Mouse (Mus musculus) olfactory bulb, adult 2 months (tissue): ENCODE measurements around the gene Gm49325.

Source experiments
- CTCF ChIP-seq: fragments of 200-500 bp; IDR thresholded peaks from 2 replicates; pipeline ENCODE4 v1.5.1; 2012; ENCODE audit warnings: low read depth, mild to moderate bottlenecking, low read length, moderate library complexity; ENCODE audit not compliant: insufficient read depth
- POLR2A ChIP-seq: fragments of 200-500 bp; IDR thresholded peaks from 2 replicates; pipeline ENCODE4 v1.6.1; 2012; ENCODE audit warnings: mild to moderate bottlenecking, low read depth, low read length, moderate library complexity; ENCODE audit not compliant: insufficient read depth

- TF ChIP-seq POLR2A (no peak), CTCF (no peak)
Measured at GRCm38 (mm10) chr10:77616926-77617325, 10.9 kb downstream of the Gm49325 start.
